Mouse (Mus musculus) embryonic facial prominence, embryonic 14.5 days (tissue): ENCODE measurements around the gene Mr1. TPM values are rescaled to one million over a fixed set of nuclear protein-coding genes. Genes with fewer than 3 reads are reported as not detected.
"Not testable (repeated sequence)": the region's sequence is repeated elsewhere in the genome, so short reads cannot be mapped to it uniquely, and the experiment has no call there.

Source experiments
- ATAC-seq: fragments of 200-750 bp; cut with Nextera tagmentation; 2 replicates; pipeline ENCODE4 v1.8.0; 2017; ENCODE audit warnings: low read depth, moderate number of reproducible peaks, moderate TSS enrichment
- DNase-seq: peaks from one replicate; pipeline ENCODE4 v3.0.0-alpha.2; 2015; ENCODE audit warnings: low spot score
- H3K27ac ChIP-seq: fragments of 300-500 bp; sonication (generic); replicated peaks from 2 replicates; pipeline ENCODE4 v1.5.1; 2014; ENCODE audit warnings: low read depth, mild to moderate bottlenecking, low read length, moderate library complexity
- H3K27me3 ChIP-seq: fragments of 300-500 bp; sonication (generic); replicated peaks from 2 replicates; pipeline ENCODE4 v1.6.1; 2014; ENCODE audit warnings: low read length; ENCODE audit not compliant: control insufficient read depth, insufficient read depth
- H3K36me3 ChIP-seq: fragments of 300-500 bp; sonication (generic); 2 replicates; pipeline ENCODE4 v1.6.1; 2014; ENCODE audit warnings: low read length, mixed read lengths; ENCODE audit not compliant: control insufficient read depth, insufficient read depth
- H3K4me1 ChIP-seq: fragments of 300-500 bp; sonication (generic); 2 replicates; pipeline ENCODE4 v1.6.1; 2014; ENCODE audit warnings: antibody characterized with exemption, low read length; ENCODE audit not compliant: control insufficient read depth, insufficient read depth
- H3K4me2 ChIP-seq: fragments of 300-500 bp; sonication (generic); 2 replicates; pipeline ENCODE4 v1.6.1; 2014; ENCODE audit warnings: low read depth, mild to moderate bottlenecking, low read length, moderate library complexity, mixed read lengths
- H3K4me3 ChIP-seq: fragments of 300-500 bp; sonication (generic); 2 replicates; pipeline ENCODE4 v1.5.1; 2014; ENCODE audit warnings: low read depth, mild to moderate bottlenecking, low read length
- H3K9ac ChIP-seq: fragments of 300-500 bp; sonication (generic); 2 replicates; pipeline ENCODE4 v1.6.1; 2014; ENCODE audit warnings: low read depth, mild to moderate bottlenecking, low read length, moderate library complexity, mixed read lengths
- H3K9me3 ChIP-seq: fragments of 300-500 bp; sonication (generic); 2 replicates; pipeline ENCODE4 v1.6.1; 2016; ENCODE audit warnings: low read length; ENCODE audit not compliant: control insufficient read depth
- WGBS: fragments of 180-500 bp; shearing (Covaris S2); extraction: QIAGEN DNeasy Blood & Tissue Kit; methylation state at CpG from one replicate; pipeline ENCODE4 v1.1.7; 2014; 5-methylcytosine and 5-hydroxymethylcytosine counted together
- polyA plus RNA-seq: library from polyadenylated mRNA; unstranded; fragments of >200 nt; fragmentation: Nextera tagmentation; extraction: Ambion mirVana; gene quantifications from 2 replicates; pipeline ENCODE4 v1.2.1, GENCODE M21; 2014

Gene Mr1
- 6.8 and 7.9 TPM in 2 replicates for polyA plus RNA-seq

DNA sequence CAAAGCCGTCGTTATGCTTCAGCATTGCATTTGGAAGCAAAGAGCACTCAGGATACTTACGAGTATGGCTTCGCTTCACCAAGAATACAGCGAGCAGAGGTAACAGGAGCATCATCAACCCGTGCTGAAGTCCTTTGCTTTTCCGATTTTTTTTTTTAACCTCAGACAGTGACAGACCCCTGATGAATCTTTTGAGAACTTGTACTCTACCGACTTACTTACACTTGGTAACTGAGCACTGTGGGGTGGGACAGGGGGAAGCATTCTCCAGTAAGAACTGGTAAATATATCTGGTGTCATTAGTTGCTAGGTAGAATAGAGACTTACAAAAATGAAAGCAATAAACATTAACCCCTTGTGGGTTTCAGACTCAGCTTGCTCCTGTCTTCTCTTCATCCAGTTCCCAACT, at the start of gene Mr1:
Mr1 (minus strand) TSS at position 243 of the 409 bp plus-strand sequence.
- Histone ChIP-seq H3K9ac (peak within 1 kb of the TSS; percentile 67), H3K4me2 (peak within 1 kb of the TSS; percentile 65), H3K36me3 (no peaks in the 10 kb centered on the region), H3K27me3 (no peaks in the 10 kb centered on the region), H3K9me3 (no peaks in the 10 kb centered on the region), H3K4me3 (peak within 1 kb of the TSS; percentile 50), H3K27ac (peak within 1 kb of the TSS; percentile 79), H3K4me1 (peaks cover 5% of the 10 kb centered on the region; the same call in 1 of the 2 replicates)
- WGBS, result 21% methylated on average over 8 of the region's 8 CpGs
- peak; percentile 96 for DNase-seq
- ATAC-seq, result peak; percentile 98

GRCm38 (mm10) chr1:155192805-155193368, 46.3 kb upstream of the Mr1 start:
- ATAC-seq, result no peak
- Histone ChIP-seq H3K36me3 (peaks cover 73% of the 10 kb centered on the region), H3K27ac (0 out of 2 replicates have a peak overlapping the region, but pooled peaks have one; percentile 21), H3K4me3 (no peak overlapping the region), H3K27me3 (no peaks in the 10 kb centered on the region), H3K4me1 (no peaks in the 10 kb centered on the region), H3K4me2 (no peak overlapping the region), H3K9ac (no peak overlapping the region), H3K9me3 (no peaks in the 10 kb centered on the region)
- WGBS, result 64% methylated on average over 15 of the region's 15 CpGs
- no peak for DNase-seq

DNA sequence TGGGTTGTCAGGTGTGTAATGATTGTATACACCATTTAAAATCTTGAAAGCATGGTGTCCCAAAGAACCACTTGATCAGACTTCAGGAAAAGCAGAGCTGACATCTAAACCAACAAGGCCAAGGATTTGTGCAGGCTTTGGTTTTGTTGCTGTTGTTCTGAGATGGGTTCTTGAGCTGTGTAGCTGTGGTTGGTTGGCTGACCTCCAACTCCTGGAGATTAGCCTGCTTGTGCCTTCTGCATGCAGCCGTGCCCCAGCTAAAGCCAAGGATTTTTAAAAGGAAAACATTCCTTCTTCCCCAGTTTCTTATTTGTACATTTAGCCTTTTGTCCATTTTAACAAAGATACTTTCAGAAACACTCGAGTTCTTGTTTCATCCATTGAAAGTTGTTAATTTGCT, 45.1 kb upstream of the Mr1 start:
- Histone ChIP-seq H3K27ac (no peak overlapping the region), H3K36me3 (peaks cover 72% of the 10 kb centered on the region), H3K9ac (no peak overlapping the region), H3K4me2 (no peak overlapping the region), H3K4me1 (no peaks in the 10 kb centered on the region), H3K27me3 (no peaks in the 10 kb centered on the region), H3K4me3 (no peak overlapping the region), H3K9me3 (no peaks in the 10 kb centered on the region)
- ATAC-seq (no peak), DNase-seq (no peak)
- WGBS, result 81% methylated on average over 2 of the region's 2 CpGs

DNA sequence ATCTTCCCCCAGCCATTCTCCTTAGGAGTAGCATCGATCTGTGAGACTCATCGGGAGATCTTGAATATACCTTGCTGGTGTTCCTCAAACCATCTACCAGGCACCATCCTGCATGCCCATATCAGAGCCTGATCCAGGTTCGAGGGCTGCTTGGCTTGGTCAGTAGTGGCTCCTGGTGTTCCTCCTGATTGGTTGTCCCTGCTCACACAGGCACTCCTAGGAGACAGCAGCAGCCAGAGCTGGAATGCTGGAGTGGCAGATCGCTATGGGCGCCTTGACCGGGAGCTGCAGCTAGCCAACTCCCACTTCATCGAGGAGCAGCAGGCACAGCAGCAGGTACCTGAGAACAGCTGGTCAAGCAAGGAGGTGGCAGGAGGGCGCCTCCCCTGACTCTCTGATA, 44.6 kb upstream of the Mr1 start:
- ATAC-seq (no peak), DNase-seq (no peak)
- H3K4me2 ChIP-seq, result no peak overlapping the region
- H3K36me3 ChIP-seq, result peaks cover 75% of the 10 kb centered on the region
- H3K4me3 ChIP-seq, result no peak overlapping the region
- H3K9me3 ChIP-seq, result no peaks in the 10 kb centered on the region
- no peak overlapping the region for H3K9ac ChIP-seq
- WGBS, result 97% methylated on average over 8 of the region's 8 CpGs
- no peak overlapping the region for H3K27ac ChIP-seq
- no peaks in the 10 kb centered on the region for H3K27me3 ChIP-seq
- no peaks in the 10 kb centered on the region for H3K4me1 ChIP-seq

DNA sequence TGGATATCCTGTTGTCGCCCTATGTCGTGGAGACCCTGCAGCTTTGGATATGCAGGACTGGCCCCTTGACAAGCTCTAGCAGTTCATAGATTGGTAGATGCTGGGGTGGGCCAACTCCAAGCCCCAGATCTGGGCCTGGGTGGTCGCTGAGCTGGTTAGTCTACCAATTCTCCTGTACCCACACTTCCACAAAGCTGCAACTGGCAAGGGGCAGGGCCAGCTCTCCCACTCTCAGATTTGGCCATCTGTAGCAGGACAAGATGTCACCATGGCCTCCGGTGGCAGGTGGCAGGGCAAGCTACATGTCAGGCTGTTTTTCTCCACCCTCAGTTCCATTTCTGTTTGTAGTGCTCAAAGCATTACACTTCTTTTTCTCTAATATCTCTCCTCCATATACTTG, 42.0 kb upstream of the Mr1 start:
- H3K4me2 ChIP-seq, result no peak overlapping the region
- WGBS, result over 99% methylated on average over 4 of the region's 4 CpGs

DNA sequence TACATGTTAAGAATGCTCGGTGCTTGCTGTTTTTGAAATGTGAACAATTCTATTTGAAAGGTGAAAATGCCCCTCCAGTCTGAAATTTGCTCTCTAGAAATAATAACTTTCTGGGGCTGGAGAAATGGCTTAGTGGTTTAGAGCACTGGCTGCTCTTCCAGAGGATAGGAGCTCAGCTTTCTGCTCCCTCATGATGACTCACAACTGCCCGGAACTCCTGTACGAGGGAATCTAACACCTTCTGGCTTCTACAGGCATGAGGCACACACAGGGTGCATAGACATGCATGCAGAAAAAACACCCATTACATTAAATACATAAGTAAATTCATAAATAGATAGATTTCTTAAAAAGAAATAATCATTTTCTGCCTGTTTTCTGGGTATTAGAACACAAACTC, 37.6 kb upstream of the Mr1 start:
- 72% methylated on average over 3 of the region's 3 CpGs for WGBS
- Histone ChIP-seq H3K9ac (no peak overlapping the region), H3K36me3 (peaks cover 58% of the 10 kb centered on the region), H3K27me3 (no peaks in the 10 kb centered on the region), H3K4me3 (no peak overlapping the region), H3K4me1 (no peaks in the 10 kb centered on the region), H3K27ac (no peak overlapping the region), H3K9me3 (no peaks in the 10 kb centered on the region), H3K4me2 (no peak overlapping the region)
- no peak for DNase-seq
- no peak for ATAC-seq

More for the DNA sequence above, 42.0 kb upstream of the Mr1 start:
- H3K9ac ChIP-seq, result no peak overlapping the region
- no peaks in the 10 kb centered on the region for H3K27me3 ChIP-seq
- H3K4me1 ChIP-seq, result no peaks in the 10 kb centered on the region
- peaks cover 62% of the 10 kb centered on the region for H3K36me3 ChIP-seq
- no peak for DNase-seq
- H3K27ac ChIP-seq, result no peak overlapping the region
- ATAC-seq, result no peak
- H3K4me3 ChIP-seq, result no peak overlapping the region
- H3K9me3 ChIP-seq, result no peaks in the 10 kb centered on the region

DNA sequence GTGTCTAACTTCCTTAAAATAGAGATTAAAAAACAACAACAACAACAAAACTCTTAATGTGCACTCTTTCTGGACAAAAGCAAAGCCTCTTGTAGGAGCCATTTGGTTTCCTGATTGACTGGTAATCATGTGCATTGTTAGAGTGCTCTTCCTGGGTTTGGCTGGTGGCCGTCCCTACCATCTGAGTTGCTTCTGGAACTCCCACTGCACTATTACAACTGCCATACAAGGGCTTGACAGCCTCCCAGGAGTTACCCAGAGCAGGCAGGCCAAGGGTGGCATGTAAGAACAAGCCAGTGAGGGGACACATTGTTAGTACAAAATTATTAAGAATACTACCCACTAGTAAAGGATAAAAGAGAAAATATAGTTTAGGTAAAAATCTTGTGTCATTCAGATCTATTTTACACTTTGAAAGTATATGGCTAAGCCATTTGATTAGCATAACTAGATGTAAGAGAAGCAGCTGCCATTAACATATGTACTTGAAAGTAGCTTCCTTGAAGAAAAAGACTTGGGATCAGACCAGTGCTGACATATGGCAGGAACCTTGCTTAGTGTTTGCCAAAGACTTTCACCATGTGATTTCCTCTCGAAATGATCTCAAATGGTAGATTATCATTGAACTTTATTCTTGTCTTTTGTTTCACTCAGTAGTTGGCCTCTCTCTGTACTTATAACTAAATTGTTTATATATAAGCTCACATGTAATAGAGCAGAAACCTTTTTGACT, 31.7 kb upstream of the Mr1 start:
- H3K36me3 ChIP-seq, result peaks cover 73% of the 10 kb centered on the region
- H3K9me3 ChIP-seq, result no peaks in the 10 kb centered on the region
- DNase-seq, result no peak
- no peaks in the 10 kb centered on the region for H3K27me3 ChIP-seq
- no peak overlapping the region for H3K4me3 ChIP-seq
- H3K4me2 ChIP-seq, result no peak overlapping the region
- ATAC-seq, result no peak
- H3K4me1 ChIP-seq, result no peaks in the 10 kb centered on the region
- H3K27ac ChIP-seq, result no peak overlapping the region
- 85% methylated on average over 2 of the region's 2 CpGs for WGBS
- H3K9ac ChIP-seq, result no peak overlapping the region

GRCm38 (mm10) chr1:155174424-155174823, 27.8 kb upstream of the Mr1 start:
- Histone ChIP-seq H3K9ac (no peak overlapping the region), H3K4me3 (no peak overlapping the region), H3K27me3 (no peaks in the 10 kb centered on the region), H3K9me3 (no peaks in the 10 kb centered on the region), H3K4me2 (no peak overlapping the region), H3K36me3 (peaks cover 46% of the 10 kb centered on the region), H3K27ac (no peak overlapping the region), H3K4me1 (no peaks in the 10 kb centered on the region)
- 88% methylated on average over 1 of the region's 1 CpGs for WGBS
- ATAC-seq, result no peak
- no peak for DNase-seq

DNA sequence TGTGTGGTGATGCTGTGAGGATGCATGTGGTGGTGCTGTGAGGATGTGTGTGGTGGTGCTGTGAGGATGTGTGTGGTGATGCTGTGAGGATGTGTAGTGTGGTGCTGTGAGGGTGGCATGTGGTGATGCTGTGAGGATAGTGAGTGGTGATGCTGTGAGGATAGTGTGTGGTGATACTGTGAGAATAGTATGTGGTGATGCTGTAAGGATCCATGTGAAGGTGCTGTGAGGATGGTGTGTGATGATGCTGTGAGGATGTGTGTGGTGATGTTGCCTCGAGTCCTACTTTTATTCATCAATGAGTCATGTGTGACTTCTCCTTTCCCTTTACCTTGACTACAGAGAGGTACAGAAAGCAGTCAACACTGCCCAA, 27.0 kb upstream of the Mr1 start:
- H3K27ac ChIP-seq, H3K9me3 ChIP-seq, ATAC-seq, H3K4me2 ChIP-seq, DNase-seq, H3K4me1 ChIP-seq, H3K27me3 ChIP-seq, H3K4me3 ChIP-seq, H3K9ac ChIP-seq: not testable (repeated sequence)
- H3K36me3 ChIP-seq, result peaks cover 38% of the 10 kb centered on the region
- 73% methylated on average over 1 of the region's 1 CpGs for WGBS
